Mouse (Mus musculus) thymus, adult 2 months (tissue): Measurements from ENCODE around the gene Grip1.

Source experiments
- CTCF ChIP-seq: fragments of 200-500 bp; IDR thresholded peaks from 2 replicates; pipeline ENCODE4 v1.5.1; 2012; ENCODE audit warnings: mild to moderate bottlenecking, control low read depth, low read length, moderate library complexity, borderline replicate concordance; ENCODE audit not compliant: control insufficient read depth, poor library complexity, insufficient read depth; ENCODE audit errors: extremely low read depth
- POLR2A ChIP-seq: fragments of 200-500 bp; IDR thresholded peaks from 2 replicates; pipeline ENCODE4 v1.6.1; 2012; ENCODE audit warnings: mild to moderate bottlenecking, low read length, control low read depth, moderate library complexity; ENCODE audit not compliant: control insufficient read depth, poor library complexity, insufficient read depth; ENCODE audit errors: extremely low read depth

- TF ChIP-seq CTCF (no peak), POLR2A (no peak)
Measured at GRCm38 (mm10) chr10:119884591-119884990, 431.0 kb downstream of the Grip1 start.
